Mouse (Mus musculus) Muller cell, postnatal 12 days (primary cell): ENCODE measurements around the gene Lsm4.

Experiments
- DNase-seq: peaks from one replicate; pipeline ENCODE4 v3.0.0-alpha.2; 2015; ENCODE audit errors: inconsistent ontology term

The Lsm4 gene

DNA sequence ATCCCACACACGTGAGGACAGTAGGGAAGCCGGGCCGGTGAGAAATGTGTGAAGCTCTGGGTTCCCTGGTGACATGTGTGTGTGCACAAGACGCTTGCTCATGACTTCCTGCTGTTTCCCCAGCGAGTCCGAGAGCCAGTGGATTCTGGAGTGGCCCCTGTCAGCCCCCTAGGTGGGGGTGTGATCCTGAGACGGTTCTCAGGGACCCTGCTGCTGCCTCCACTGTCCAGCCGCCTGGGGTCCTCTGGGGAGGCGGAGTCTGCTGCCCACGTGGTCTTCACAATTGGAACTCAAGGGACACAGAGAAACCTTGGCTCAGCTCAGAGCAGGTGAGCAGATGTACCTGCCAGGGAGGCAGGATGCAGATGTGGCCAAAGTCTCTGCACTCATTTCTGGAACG, 53.7 kb downstream of the Lsm4 start:
- no peak for DNase-seq
